Mouse (Mus musculus): ENCODE data around the gene Arhgap6. TPM values are rescaled to one million over a fixed set of nuclear protein-coding genes. Genes with fewer than 3 reads are reported as not detected.
A peak's percentile ranks its signal among the peaks of the same experiment; 100 is the strongest.
"Not testable (repeated sequence)": the region's sequence is repeated elsewhere in the genome, so short reads cannot be mapped to it uniquely, and the experiment has no call there.

Gene Arhgap6
- polyA plus RNA-seq, 1 experiment from 2014 or later = 4.0 TPM

DNA sequence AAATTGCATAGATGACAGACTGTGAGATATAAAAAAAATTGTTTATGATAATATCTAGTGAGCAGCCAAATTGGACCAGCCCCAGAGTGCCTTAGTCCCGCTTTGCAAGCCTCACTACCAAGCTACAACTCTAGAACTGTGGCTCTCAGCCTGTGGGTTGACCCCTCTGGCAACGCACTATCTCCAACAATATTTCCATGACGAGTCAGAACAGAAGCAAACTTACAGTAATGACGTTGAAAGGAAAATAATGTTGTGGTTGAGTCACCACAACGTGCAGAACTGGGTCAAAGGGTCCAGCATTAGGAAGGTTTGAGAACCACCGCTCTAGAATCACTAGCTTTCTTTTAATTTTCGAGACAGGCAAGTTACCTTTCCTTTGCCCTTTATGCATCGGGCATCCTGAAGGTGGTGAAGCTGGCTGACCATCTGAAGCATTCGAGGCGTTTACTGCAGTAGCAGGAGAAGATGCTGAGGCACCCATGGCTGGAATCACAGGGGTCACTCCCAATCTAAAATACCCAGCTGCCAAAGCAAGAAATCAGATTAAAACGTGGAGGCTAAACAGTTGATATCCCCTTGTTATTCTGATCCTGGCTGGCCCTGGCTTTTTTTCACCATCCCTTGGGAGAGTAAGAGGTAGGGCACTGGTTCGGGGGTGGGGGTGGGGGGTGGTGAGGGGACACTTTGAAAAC lies 524.3 kb downstream of the Arhgap6 start:
- Histone ChIP-seq H3K4me1 (no peaks in the 10 kb centered on the region), H3K9me3 (replicated peaks) (no peaks in the 10 kb centered on the region), H3K27me3 (no peaks in the 10 kb centered on the region), H3K36me3 (no peaks in the 10 kb centered on the region), H3K4me2 (replicated peaks) (peak overlapping the region; percentile 46), H3K27ac (replicated peaks) (no peak overlapping the region; the same call in 1 of the 2 replicates), H3K9ac (peak overlapping the region; percentile 57), H3K4me3 (replicated peaks) (peak overlapping the region; percentile 61)
- ATAC-seq (ENCODE audit: insufficient number of reproducible peaks, low FRiP score, low TSS enrichment, low read depth) = no peak
- 50% methylated on average over 12 of the region's 12 CpGs for WGBS

DNA sequence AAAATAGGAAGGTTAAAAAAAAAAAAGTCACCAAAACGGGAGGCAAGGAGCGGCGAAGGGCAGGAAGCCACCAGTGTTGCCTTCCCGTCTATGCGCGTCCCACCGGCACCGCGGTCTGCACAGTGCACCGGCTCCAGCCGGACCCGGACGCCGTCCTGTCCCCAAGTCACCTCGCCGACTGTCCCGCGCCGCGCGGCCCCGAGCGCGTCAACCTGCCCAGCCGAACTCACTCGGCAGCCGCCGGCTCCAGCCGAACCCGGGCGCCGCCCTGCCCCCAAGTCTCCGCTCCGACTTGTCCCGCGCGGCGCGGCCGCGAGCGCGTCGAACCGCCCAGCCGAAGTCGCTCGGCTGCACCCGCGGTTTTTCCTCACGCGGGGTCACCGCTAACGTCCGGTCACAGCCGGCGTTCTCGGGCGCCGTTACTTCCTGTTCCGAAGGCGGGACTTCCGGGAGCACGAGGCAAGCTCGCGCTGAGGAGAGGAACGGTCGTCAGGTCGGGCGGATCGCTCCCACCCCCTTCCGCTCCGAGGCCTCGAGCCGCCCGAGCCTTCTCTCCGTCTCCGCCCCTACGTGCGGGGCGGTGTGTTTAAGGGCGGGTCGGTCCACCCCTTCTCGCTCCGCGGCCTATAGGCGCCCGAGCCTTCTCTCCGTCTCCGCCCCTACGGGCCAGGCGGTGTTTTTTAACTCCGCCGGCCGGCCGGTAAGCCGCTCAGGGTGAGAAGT lies 525.2 kb downstream of the Arhgap6 start, which contains the start of gene Hccs:
Gene Hccs (minus strand): TSS at position 428 of the 723 bp plus-strand sequence.
- no peaks in the 10 kb centered on the region for H3K36me3 ChIP-seq
- peak within 1 kb of the TSS; percentile 61 for H3K4me3 ChIP-seq (replicated peaks)
- peak within 1 kb of the TSS; percentile 46 for H3K4me2 ChIP-seq (replicated peaks)
- ATAC-seq (ENCODE audit: insufficient number of reproducible peaks, low FRiP score, low TSS enrichment, low read depth) = peak; percentile 99
- 29% methylated on average over 72 of the region's 97 CpGs for WGBS
- H3K9ac ChIP-seq = peak within 1 kb of the TSS; percentile 57
- H3K9me3 ChIP-seq (replicated peaks) = no peaks in the 10 kb centered on the region
- H3K27me3 ChIP-seq = no peaks in the 10 kb centered on the region
- H3K4me1 ChIP-seq = no peaks in the 10 kb centered on the region
- peak within 1 kb of the TSS; percentile 72 for H3K27ac ChIP-seq (replicated peaks)

DNA sequence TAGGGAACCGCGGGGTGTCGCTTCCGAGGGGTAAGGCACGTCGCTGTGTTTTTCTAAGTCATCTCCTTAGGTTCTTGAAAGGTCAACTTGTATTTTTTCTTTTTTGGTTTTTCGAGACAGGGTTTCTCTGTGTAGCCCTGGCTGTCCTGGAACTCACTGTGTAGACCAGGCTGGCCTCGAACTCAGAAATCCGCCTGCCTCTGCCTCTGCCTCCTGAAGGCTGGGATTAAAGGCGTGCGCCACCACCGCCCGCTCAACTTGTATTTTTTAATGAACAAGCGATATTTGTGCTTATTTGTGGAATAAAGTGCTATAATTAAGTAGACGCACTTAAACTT lies 525.7 kb downstream of the Arhgap6 start:
- not testable (repeated sequence) for H3K27ac ChIP-seq (replicated peaks); H3K4me1 ChIP-seq; ATAC-seq (ENCODE audit: insufficient number of reproducible peaks, low FRiP score, low TSS enrichment, low read depth); H3K9me3 ChIP-seq (replicated peaks); H3K36me3 ChIP-seq; H3K9ac ChIP-seq; H3K27me3 ChIP-seq
- 32% methylated on average over 15 of the region's 15 CpGs for WGBS
- H3K4me2 ChIP-seq (replicated peaks) = peak overlapping the region; percentile 41
- H3K4me3 ChIP-seq (replicated peaks) = peak overlapping the region; percentile 61

DNA sequence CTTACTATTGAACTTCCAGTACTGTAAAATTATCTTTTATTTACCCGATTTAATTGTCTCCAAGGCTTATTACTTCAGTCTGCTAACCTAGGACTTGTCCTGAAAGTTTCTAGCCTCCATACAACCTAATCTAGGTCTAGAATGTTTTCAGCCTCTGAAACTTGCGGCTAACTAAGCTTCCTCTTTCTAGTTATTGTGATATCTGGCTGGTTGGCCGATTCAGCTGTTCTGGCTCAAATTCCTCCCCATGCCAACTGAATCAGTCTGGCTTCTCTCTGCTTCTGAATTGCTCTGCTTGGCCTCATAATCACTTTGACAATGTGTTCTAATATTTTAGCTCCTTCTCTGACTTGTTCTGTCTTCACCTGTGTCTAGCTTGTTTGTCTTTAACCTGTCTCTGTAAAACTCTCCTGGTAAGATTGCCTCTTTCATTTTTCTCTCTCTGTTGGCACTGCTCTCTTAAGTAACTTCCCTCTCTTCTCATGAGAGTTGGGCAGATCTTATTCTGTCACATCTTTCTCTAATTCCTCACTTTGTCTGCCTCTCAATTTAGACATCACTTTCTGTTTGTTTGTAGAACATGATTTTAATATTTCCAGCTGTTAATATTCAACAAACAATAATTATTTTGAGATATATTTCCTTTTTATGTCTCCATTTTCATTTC lies 531.2 kb downstream of the Arhgap6 start:
- Histone ChIP-seq H3K27ac (replicated peaks) (no peak overlapping the region), H3K4me1 (no peaks in the 10 kb centered on the region), H3K4me3 (replicated peaks) (no peak overlapping the region), H3K9ac (no peak overlapping the region), H3K27me3 (0 out of 2 replicates have a peak, but pooled peaks cover 3% of the 10 kb centered on the region), H3K9me3 (replicated peaks) (no peaks in the 10 kb centered on the region), H3K36me3 (no peaks in the 10 kb centered on the region), H3K4me2 (replicated peaks) (no peak overlapping the region)
- 74% methylated on average over 3 of the region's 3 CpGs for WGBS
- no peak for ATAC-seq (ENCODE audit: insufficient number of reproducible peaks, low FRiP score, low TSS enrichment, low read depth)

DNA sequence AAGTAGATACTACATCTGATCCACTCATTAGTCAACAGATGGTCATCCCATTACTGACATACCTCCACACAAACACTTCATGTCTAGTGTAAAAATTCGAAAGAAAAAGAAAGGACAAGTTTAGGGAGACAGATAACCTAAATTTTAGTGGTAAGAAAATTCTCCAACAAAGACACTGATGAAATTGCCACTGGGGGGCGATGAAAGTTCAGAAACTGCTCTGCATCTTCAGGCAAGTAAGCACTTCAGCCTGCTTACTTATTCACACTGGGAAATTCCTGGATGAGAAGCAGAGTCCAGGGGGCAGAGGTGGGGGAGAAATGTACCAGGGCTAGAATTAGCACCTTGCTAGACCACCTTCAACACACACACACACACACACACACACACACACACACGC lies 537.4 kb downstream of the Arhgap6 start:
- Histone ChIP-seq H3K4me1 (no peaks in the 10 kb centered on the region), H3K27ac (replicated peaks) (no peak overlapping the region), H3K9me3 (replicated peaks) (no peaks in the 10 kb centered on the region), H3K4me3 (replicated peaks) (no peak overlapping the region), H3K27me3 (0 out of 2 replicates have a peak, but pooled peaks cover 3% of the 10 kb centered on the region), H3K36me3 (no peaks in the 10 kb centered on the region), H3K9ac (no peak overlapping the region), H3K4me2 (replicated peaks) (no peak overlapping the region)
- ATAC-seq (ENCODE audit: insufficient number of reproducible peaks, low FRiP score, low TSS enrichment, low read depth) = no peak
- 28% methylated on average over 3 of the region's 3 CpGs for WGBS

DNA sequence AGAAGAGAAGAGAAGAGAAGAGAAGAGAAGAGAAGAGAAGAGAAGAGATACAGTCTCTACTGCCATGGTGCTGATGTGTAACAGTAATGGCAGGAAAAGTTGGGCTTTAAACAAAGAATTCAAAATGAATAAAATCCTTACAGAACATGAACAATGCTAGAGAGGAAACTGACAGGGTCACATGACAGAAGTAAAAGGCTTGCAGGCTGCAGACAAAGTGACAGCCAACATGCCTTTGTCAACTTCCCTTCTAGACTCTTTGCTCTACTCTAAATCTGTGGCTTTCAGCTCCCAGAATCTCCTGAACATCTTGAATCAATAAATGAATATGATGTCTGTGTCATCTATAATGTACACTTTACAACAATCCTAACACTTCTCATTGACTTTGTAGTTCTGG lies 542.7 kb downstream of the Arhgap6 start:
- H3K27ac ChIP-seq (replicated peaks) = no peak overlapping the region
- no peak overlapping the region for H3K4me2 ChIP-seq (replicated peaks)
- no peak for ATAC-seq (ENCODE audit: insufficient number of reproducible peaks, low FRiP score, low TSS enrichment, low read depth)
- no peak overlapping the region for H3K4me3 ChIP-seq (replicated peaks)
- H3K27me3 ChIP-seq = no peaks in the 10 kb centered on the region
- H3K36me3 ChIP-seq = no peaks in the 10 kb centered on the region
- no peaks in the 10 kb centered on the region for H3K9me3 ChIP-seq (replicated peaks)
- no peak overlapping the region for H3K9ac ChIP-seq
- no peaks in the 10 kb centered on the region for H3K4me1 ChIP-seq

DNA sequence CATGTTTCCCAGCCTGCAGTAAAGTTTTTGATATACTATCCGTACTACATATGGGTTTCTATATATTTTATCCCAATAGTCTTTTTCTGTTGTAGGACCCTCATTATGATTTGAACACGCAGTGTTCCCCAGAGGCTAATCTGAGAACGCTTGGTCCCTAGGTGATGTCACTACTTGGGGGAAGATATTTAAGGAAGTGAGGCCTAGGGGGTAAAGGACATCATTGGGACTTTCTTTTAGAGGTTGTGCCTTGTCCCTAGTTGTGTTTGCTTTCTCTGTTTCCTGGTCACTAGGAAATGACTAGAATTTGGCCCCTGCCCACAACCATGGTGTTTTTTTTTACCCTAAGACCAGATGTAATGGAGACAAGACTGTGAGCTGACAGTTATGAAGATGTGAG lies 543.3 kb downstream of the Arhgap6 start:
- no peak overlapping the region for H3K4me3 ChIP-seq (replicated peaks)
- no peaks in the 10 kb centered on the region for H3K36me3 ChIP-seq
- 51% methylated on average over 3 of the region's 3 CpGs for WGBS
- H3K27ac ChIP-seq (replicated peaks) = no peak overlapping the region
- H3K4me2 ChIP-seq (replicated peaks) = no peak overlapping the region
- H3K4me1 ChIP-seq = no peaks in the 10 kb centered on the region
- no peak for ATAC-seq (ENCODE audit: insufficient number of reproducible peaks, low FRiP score, low TSS enrichment, low read depth)
- H3K9ac ChIP-seq = no peak overlapping the region
- no peaks in the 10 kb centered on the region; the same call in 1 of the 2 replicates for H3K27me3 ChIP-seq
- H3K9me3 ChIP-seq (replicated peaks) = no peaks in the 10 kb centered on the region

Other genes with a start within 250 kb of the Arhgap6 start
- gene Frmpd4, start 217.9 kb upstream of the Arhgap6 start, polyA plus RNA-seq (2015; fragmentation: Nextera tagmentation; extraction: Ambion mirVana) = 0.26 and 0.48 TPM in 2 replicates
- 37.8 and 41.9 TPM in 2 replicates for gene Msl3, start 121.2 kb upstream of the Arhgap6 start, polyA plus RNA-seq (2015; fragmentation: Nextera tagmentation; extraction: Ambion mirVana)